Mouse (Mus musculus) c-Kit-negative CD71-positive TER-119-positive erythroid progenitor cells, embryonic 14.5 days (primary cell): ENCODE measurements around the gene Dbndd1.
"Not testable (repeated sequence)": the region's sequence is repeated elsewhere in the genome, so short reads cannot be mapped to it uniquely, and the experiment has no call there.

Experiments
- DNase-seq: peaks from one replicate; pipeline ENCODE4 v3.0.0-alpha.2; 2013; ENCODE audit warnings: low read depth, low spot score

Gene Dbndd1

GRCm38 (mm10) chr8:123514781-123515539, at the start of gene Dbndd1:
Gene Dbndd1, minus strand, starts transcription at chr8:123515463.
- DNase-seq, result no peak

- not testable (repeated sequence) for DNase-seq
Measured at GRCm38 (mm10) chr8:123564221-123564620, 49.0 kb upstream of the Dbndd1 start.

GRCm38 (mm10) chr8:123537641-123538040, 22.4 kb upstream of the Dbndd1 start:
- not testable (repeated sequence) for DNase-seq

- no peak for DNase-seq
Measured at GRCm38 (mm10) chr8:123536990-123537380, 21.7 kb upstream of the Dbndd1 start.

GRCm38 (mm10) chr8:123536242-123536989, 21.2 kb upstream of the Dbndd1 start:
- no peak for DNase-seq

- no peak for DNase-seq
Measured at GRCm38 (mm10) chr8:123527720-123528489, 12.6 kb upstream of the Dbndd1 start.

GRCm38 (mm10) chr8:123520048-123520447, 4.8 kb upstream of the Dbndd1 start:
- DNase-seq, result not testable (repeated sequence)

GRCm38 (mm10) chr8:123518667-123519066, 3.4 kb upstream of the Dbndd1 start, which contains the start of gene Gas8:
Gene Gas8, plus strand, starts transcription at chr8:123518834.
- peak; percentile 27 for DNase-seq

GRCm38 (mm10) chr8:123518172-123518571, 2.9 kb upstream of the Dbndd1 start:
- DNase-seq, result no peak

GRCm38 (mm10) chr8:123516596-123516995, 1.3 kb upstream of the Dbndd1 start:
- DNase-seq, result no peak

GRCm38 (mm10) chr8:123515540-123515897, 256 bp upstream of the Dbndd1 start:
- no peak for DNase-seq

- no peak for DNase-seq
Measured at GRCm38 (mm10) chr8:123514136-123514535, 1.1 kb downstream of the Dbndd1 start.

GRCm38 (mm10) chr8:123510819-123511218, 4.4 kb downstream of the Dbndd1 start:
- no peak for DNase-seq

- DNase-seq, result no peak
Measured at GRCm38 (mm10) chr8:123507153-123507552, 8.1 kb downstream of the Dbndd1 start.

- no peak for DNase-seq
Measured at GRCm38 (mm10) chr8:123505695-123506094, 9.6 kb downstream of the Dbndd1 start.

- no peak for DNase-seq
Measured at GRCm38 (mm10) chr8:123505267-123505666, 10.0 kb downstream of the Dbndd1 start.

- DNase-seq, result no peak
Measured at GRCm38 (mm10) chr8:123504591-123505195, 10.6 kb downstream of the Dbndd1 start.

- no peak for DNase-seq
Measured at GRCm38 (mm10) chr8:123503801-123504467, 11.3 kb downstream of the Dbndd1 start.

GRCm38 (mm10) chr8:123502192-123502591, 13.1 kb downstream of the Dbndd1 start:
- DNase-seq, result no peak

GRCm38 (mm10) chr8:123499556-123499955, 15.7 kb downstream of the Dbndd1 start:
- DNase-seq, result no peak

GRCm38 (mm10) chr8:123498963-123499362, 16.3 kb downstream of the Dbndd1 start:
- no peak for DNase-seq
